ENCODE assay signal across 7 mouse cellular contexts in the genomic region with DNA sequence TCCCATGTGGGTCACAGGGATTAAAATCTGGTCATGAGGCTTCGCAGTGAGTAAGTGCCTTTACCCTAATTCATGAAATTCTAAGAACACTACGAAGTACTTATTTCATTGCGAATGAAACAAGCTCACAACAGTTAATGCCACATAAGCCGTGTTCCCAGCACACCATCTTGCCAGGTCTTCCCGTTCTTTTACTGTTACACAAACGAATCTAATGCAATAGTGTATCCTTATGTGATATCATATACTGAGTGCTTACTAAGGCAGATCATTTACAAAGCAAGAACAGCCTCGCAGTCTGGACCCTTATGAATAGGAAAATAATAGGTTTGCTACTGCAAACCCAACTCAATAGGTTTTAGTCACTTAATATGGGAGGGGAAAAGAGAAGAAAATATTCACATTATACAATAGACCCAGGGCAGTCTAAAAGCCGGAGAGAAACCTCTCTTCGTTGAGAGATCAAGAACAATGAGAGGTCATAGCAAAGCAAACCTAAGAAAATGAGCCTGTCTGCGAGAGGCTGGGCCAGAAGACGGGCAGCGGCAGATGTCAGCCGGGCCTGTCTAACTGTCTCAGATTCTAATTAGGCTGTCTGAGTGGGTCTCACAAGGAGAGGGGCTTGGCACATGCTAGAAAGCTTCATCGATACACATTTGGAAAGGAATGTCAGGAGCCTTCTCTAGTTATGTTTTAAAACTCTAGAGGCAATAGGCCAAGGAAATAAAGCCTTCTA. TPM values are rescaled to one million over a fixed set of nuclear protein-coding genes. Genes with fewer than 3 reads are reported as not detected.
DNase-seq lines count a peak whose midpoint lies in the region; ATAC-seq and TF ChIP-seq lines count a peak whose summit lies in the region.

No protein-coding gene starts in this region.

- peak overlapping the region; percentile 62 for H3K4me2 ChIP-seq in hindbrain, embryonic 14.5 days (replicated peaks)
- peak overlapping the region; percentile 65 for H3K4me2 ChIP-seq in midbrain, embryonic 12.5 days (replicated peaks)

- no peaks in the 10 kb centered on the region for H3K27me3 ChIP-seq in embryonic facial prominence, embryonic 10.5 days (replicated peaks; ENCODE audit: low read depth, poor library complexity, severe bottlenecking)
- no peaks in the 10 kb centered on the region for H3K27me3 ChIP-seq in hindbrain, embryonic 14.5 days (ENCODE audit: control insufficient read depth, insufficient read depth, low read length)
- H3K27me3 ChIP-seq in midbrain, embryonic 12.5 days, result no peaks in the 10 kb centered on the region

- H3K4me1 ChIP-seq in lung, adult 2 months (ENCODE audit: control insufficient read depth, insufficient read depth, low read length), result peaks cover 2% of the 10 kb centered on the region; the same call in 1 of the 2 replicates
- H3K4me1 ChIP-seq in embryonic facial prominence, embryonic 10.5 days, result peaks cover 15% of the 10 kb centered on the region
- H3K4me1 ChIP-seq in hindbrain, embryonic 14.5 days (replicated peaks; ENCODE audit: control insufficient read depth, insufficient read depth, low read length), result 0 out of 2 replicates have a peak, but pooled peaks cover 6% of the 10 kb centered on the region
- H3K4me1 ChIP-seq in midbrain, embryonic 12.5 days, result peaks cover 12% of the 10 kb centered on the region; the same call in 1 of the 2 replicates

- 0 out of 2 replicates have a peak, but pooled peaks cover 4% of the 10 kb centered on the region for H3K9me3 ChIP-seq in embryonic facial prominence, embryonic 10.5 days
- H3K9me3 ChIP-seq in hindbrain, embryonic 14.5 days (ENCODE audit: control insufficient read depth, low read length), result no peaks in the 10 kb centered on the region
- H3K9me3 ChIP-seq in midbrain, embryonic 12.5 days, result no peaks in the 10 kb centered on the region

- H3K36me3 ChIP-seq in embryonic facial prominence, embryonic 10.5 days (replicated peaks), result peaks cover 28% of the 10 kb centered on the region
- H3K36me3 ChIP-seq in hindbrain, embryonic 14.5 days (replicated peaks; ENCODE audit: control insufficient read depth, insufficient read depth), result peaks cover 18% of the 10 kb centered on the region
- H3K36me3 ChIP-seq in midbrain, embryonic 12.5 days, result peaks cover 21% of the 10 kb centered on the region

- H3K4me3 ChIP-seq in lung, adult 2 months (replicated peaks; ENCODE audit: extremely low read depth, low read depth, low read length), result peak overlapping the region; percentile 79
- peak overlapping the region; percentile 83 for H3K4me3 ChIP-seq in embryonic facial prominence, embryonic 10.5 days
- peak overlapping the region; percentile 70 for H3K4me3 ChIP-seq in hindbrain, embryonic 14.5 days (replicated peaks; ENCODE audit: low read length)
- H3K4me3 ChIP-seq in midbrain, embryonic 12.5 days, result peak overlapping the region; percentile 77

- H3K9ac ChIP-seq in hindbrain, embryonic 14.5 days, result peak overlapping the region; percentile 94
- H3K9ac ChIP-seq in midbrain, embryonic 12.5 days (replicated peaks), result peak overlapping the region; percentile 81

- 35% methylated on average over 14 of the region's 14 CpGs for WGBS in lung, adult 2 months
- whole genome bisulfite sequencing in embryonic facial prominence, embryonic 10.5 days, result 40% methylated on average over 14 of the region's 14 CpGs
- WGBS in hindbrain, embryonic 14.5 days, result 25% methylated on average over 14 of the region's 14 CpGs
- 29% methylated on average over 14 of the region's 14 CpGs for WGBS in midbrain, embryonic 12.5 days

- no peak for TF ChIP-seq CTCF in lung, adult 2 months (IDR thresholded peaks at IDR 0.05; ENCODE audit: insufficient read depth, low read length)

- no peak for DNase-seq in lung, adult 2 months
- DNase-seq in lung, postnatal 4 days, result no peak
- no peak for DNase-seq in embryonic facial prominence, embryonic 10.5 days (ENCODE audit: low spot score)
- peak; percentile 57 for DNase-seq in hindbrain, embryonic 14.5 days (ENCODE audit: low spot score)
- no peak for DNase-seq in spleen, postnatal 36 days (ENCODE audit: low spot score in 2 of 2)
- no peak for DNase-seq in embryo, embryonic 9.5 days (ENCODE audit: extremely low spot score)

- TF ChIP-seq POLR2A in lung, adult 2 months (IDR thresholded peaks at IDR 0.05; ENCODE audit: borderline replicate concordance, extremely low read depth, low read depth, low read length), result no peak

- peak; percentile 18 for ATAC-seq in hindbrain, embryonic 14.5 days (ENCODE audit: low FRiP score)
- peak; percentile 48 for ATAC-seq in midbrain, embryonic 12.5 days (ENCODE audit: low FRiP score, low read depth)

- H3K27ac ChIP-seq in embryonic facial prominence, embryonic 10.5 days (replicated peaks), result peak overlapping the region; percentile 98
- H3K27ac ChIP-seq in hindbrain, embryonic 14.5 days, result peak overlapping the region; percentile 92
- H3K27ac ChIP-seq in midbrain, embryonic 12.5 days (replicated peaks), result peak overlapping the region; percentile 89

RNA-seq across cellular contexts. Expression of gene Abracl, which starts 1.3 kb away (rescaled TPM):
- 5.9 and 8.4 TPM in 2 replicates for polyA plus RNA-seq in lung, adult 2 months (2012; rRNA removed)
- 163 and 164 TPM in 2 replicates for polyA plus RNA-seq in embryonic facial prominence, embryonic 10.5 days (2016; fragmentation: Nextera tagmentation; extraction: Ambion mirVana)
- polyA plus RNA-seq in hindbrain, embryonic 14.5 days (2014; fragmentation: Nextera tagmentation; extraction: Ambion mirVana), result 50.7 and 70.4 TPM in 2 replicates
- polyA plus RNA-seq in midbrain, embryonic 12.5 days (2016; fragmentation: Nextera tagmentation; extraction: Ambion mirVana), result 144 and 151 TPM in 2 replicates

RNA-seq across cellular contexts. Expression of gene Reps1, which starts 33.9 kb away (rescaled TPM):
- polyA plus RNA-seq in lung, adult 2 months (2012; rRNA removed), result 42.2 and 49.6 TPM in 2 replicates
- polyA plus RNA-seq in embryonic facial prominence, embryonic 10.5 days (2016; fragmentation: Nextera tagmentation; extraction: Ambion mirVana), result 15.3 and 16.5 TPM in 2 replicates
- 22.5 and 25.2 TPM in 2 replicates for polyA plus RNA-seq in hindbrain, embryonic 14.5 days (2014; fragmentation: Nextera tagmentation; extraction: Ambion mirVana)
- polyA plus RNA-seq in midbrain, embryonic 12.5 days (2016; fragmentation: Nextera tagmentation; extraction: Ambion mirVana), result 17.8 and 20.6 TPM in 2 replicates
